Mouse (Mus musculus): ENCODE data around the gene Best3. TPM values are rescaled to one million over a fixed set of nuclear protein-coding genes. Genes with fewer than 3 reads are reported as not detected.

Gene Best3
- not detected in 2 replicates for polyA plus RNA-seq (2012; ENCODE audit: low replicate concordance)

GRCm38 (mm10) chr10:116986264-116987082 is at the start of gene Best3:
TSS of gene Best3 (plus strand) at chr10:116986314.

GRCm38 (mm10) chr10:116950009-116950769 is 35.9 kb upstream of the Best3 start, which contains the start of gene Rab3ip:
TSS of gene Rab3ip (minus strand) at chr10:116950769.

DNA sequence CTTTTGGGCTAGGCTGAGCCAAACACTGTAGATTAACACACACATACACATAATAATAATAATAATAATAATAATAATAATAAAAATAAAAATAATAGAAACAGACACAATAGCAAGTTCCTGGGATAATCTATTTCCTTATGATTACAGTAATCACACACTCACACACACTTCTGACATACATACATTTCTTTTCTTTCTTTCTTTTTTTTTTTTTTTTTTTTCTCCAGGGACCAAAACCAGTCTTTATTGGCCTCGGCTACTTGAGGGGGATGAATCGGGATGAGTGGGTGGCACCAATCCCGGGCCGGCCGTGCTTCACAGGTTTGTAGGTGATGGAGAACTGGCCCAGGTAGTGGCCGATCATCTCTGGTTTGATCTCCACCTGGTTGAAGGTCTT is 13.6 kb upstream of the Best3 start, which contains the start of gene Gm10271:
Gene Gm10271 (minus strand): TSS at position 101 of the 400 bp plus-strand sequence.

GRCm38 (mm10) chr10:117045175-117046056 is 59.3 kb downstream of the Best3 start, which contains the start of gene Lrrc10:
TSS of gene Lrrc10 (plus strand) at chr10:117045341.

DNA sequence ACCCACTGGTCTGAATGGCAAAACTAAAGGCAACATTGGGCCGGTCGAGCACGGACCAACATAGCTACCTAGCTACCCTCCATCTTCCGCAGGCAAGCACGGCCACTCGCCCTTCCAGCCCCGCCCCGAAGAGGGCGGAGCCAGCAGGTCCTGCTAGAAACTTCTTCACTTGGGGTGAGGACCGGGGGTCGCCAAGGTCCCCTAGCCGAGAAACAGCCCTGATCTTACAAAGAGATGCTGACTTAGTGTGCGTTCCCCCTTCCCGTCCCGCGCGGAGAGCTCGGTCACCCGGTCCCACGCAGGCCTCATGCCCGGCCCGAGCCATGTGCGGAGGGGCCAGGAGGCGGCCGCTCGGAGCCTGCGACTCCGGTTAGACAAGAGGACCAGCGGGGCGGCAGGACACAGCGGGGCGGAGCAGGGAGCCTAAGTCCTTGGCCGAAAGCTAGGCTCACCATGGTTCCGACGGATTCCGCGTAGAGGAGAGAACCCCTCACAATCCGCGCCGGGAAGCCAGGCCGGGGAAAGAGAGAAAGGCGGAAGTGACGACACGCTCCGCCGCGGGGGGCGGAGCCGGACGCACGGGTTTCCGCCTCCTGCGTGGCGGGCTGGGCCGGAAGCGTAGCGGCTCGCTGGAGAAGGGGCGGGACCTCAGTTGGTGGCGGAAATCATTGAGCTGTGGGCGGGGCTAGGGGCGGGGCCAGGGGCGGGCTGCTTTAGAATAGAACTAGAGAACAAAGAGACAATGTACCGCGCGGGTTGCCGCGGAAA is 77.3 kb downstream of the Best3 start, which contains the start of gene Cct2:
Gene Cct2 (minus strand): TSS at position 561 of the 768 bp plus-strand sequence.

Other genes with a start within 250 kb of the Best3 start
- gene Myrfl, start 89.4 kb upstream of the Best3 start, polyA plus RNA-seq (2012; ENCODE audit: low replicate concordance) = 0.10 TPM in 1 of 2 replicates, not detected in the other
- 7.5 and 19.6 TPM in 2 replicates for gene Rab3ip, start 35.5 kb upstream of the Best3 start, polyA plus RNA-seq (2012; ENCODE audit: low replicate concordance)
- not detected in 2 replicates for gene Gm10271, start 13.7 kb upstream of the Best3 start, polyA plus RNA-seq (2012; ENCODE audit: low replicate concordance)
- gene Lrrc10, start 59.0 kb downstream of the Best3 start, polyA plus RNA-seq (2012; ENCODE audit: low replicate concordance) = not detected in 2 replicates
- gene Cct2, start 77.5 kb downstream of the Best3 start, polyA plus RNA-seq (2012; ENCODE audit: low replicate concordance) = 10.5 and 20.7 TPM in 2 replicates
- 8.1 and 9.3 TPM in 2 replicates for gene Frs2, start 162.2 kb downstream of the Best3 start, polyA plus RNA-seq (2012; ENCODE audit: low replicate concordance)
- gene Yeats4, start 238.2 kb downstream of the Best3 start, polyA plus RNA-seq (2012; ENCODE audit: low replicate concordance) = 115 and 145 TPM in 2 replicates

Measured in leukemia stem cell, adult 10-12 weeks (primary cell).